Mouse (Mus musculus): Measurements from ENCODE around the gene Cd44. TPM values are rescaled to one million over a fixed set of nuclear protein-coding genes. Genes with fewer than 3 reads are reported as not detected.

Cd44 gene
- polyA plus RNA-seq, 1 experiment from 2014 or later = 35.7 TPM

DNA sequence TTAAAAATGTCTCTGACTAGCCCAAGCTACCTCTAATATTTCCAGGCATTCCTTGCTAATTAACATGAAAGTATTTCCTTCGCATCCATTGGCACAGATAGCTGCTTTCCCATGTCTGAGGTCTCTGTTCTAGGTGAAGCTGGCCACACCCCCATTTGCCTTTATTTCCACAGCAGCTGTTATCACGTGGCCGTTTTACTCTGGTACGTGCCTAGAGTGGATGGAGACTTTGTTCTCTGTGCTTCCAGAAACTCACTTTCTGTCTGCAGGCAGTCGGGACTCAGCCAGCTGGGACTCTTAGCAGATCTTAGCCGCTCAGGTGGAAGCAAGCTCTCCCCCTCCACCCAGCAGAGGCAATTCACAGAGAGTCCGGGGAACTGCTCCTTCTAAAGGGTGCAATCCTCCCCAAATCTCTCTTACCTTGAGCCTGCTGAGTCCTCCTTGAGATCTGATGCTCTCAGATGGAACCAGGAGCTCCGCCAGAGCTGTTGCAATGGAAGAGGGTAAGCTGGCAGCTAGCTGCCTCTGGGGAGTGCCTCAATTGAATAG is 39.4 kb upstream of the Cd44 start:
- ATAC-seq (ENCODE audit: low read depth) = no peak
- Histone ChIP-seq H3K36me3 (ENCODE audit: control insufficient read depth, insufficient read depth, low read length) (no peaks in the 10 kb centered on the region), H3K4me1 (replicated peaks; ENCODE audit: control insufficient read depth, insufficient read depth, low read length) (peaks cover 5% of the 10 kb centered on the region; the same call in 1 of the 2 replicates), H3K9ac (ENCODE audit: low read length) (no peak overlapping the region), H3K27me3 (ENCODE audit: control insufficient read depth, insufficient read depth, low read depth, low read length) (no peaks in the 10 kb centered on the region), H3K9me3 (ENCODE audit: control insufficient read depth, low read length) (no peaks in the 10 kb centered on the region), H3K27ac (ENCODE audit: low read length) (no peak overlapping the region), H3K4me2 (ENCODE audit: low read depth, low read length) (no peak overlapping the region), H3K4me3 (ENCODE audit: low read length) (no peak overlapping the region)
- WGBS = 47% methylated on average over 8 of the region's 8 CpGs

- Histone ChIP-seq H3K9ac (ENCODE audit: low read length) (no peak overlapping the region), H3K36me3 (ENCODE audit: control insufficient read depth, insufficient read depth, low read length) (no peaks in the 10 kb centered on the region), H3K27ac (ENCODE audit: low read length) (no peak overlapping the region), H3K4me1 (replicated peaks; ENCODE audit: control insufficient read depth, insufficient read depth, low read length) (peaks cover 5% of the 10 kb centered on the region; the same call in 1 of the 2 replicates), H3K4me2 (ENCODE audit: low read depth, low read length) (no peak overlapping the region), H3K9me3 (ENCODE audit: control insufficient read depth, low read length) (no peaks in the 10 kb centered on the region), H3K27me3 (ENCODE audit: control insufficient read depth, insufficient read depth, low read depth, low read length) (no peaks in the 10 kb centered on the region), H3K4me3 (ENCODE audit: low read length) (no peak overlapping the region)
- no peak for ATAC-seq (ENCODE audit: low read depth)
- 87% methylated on average over 8 of the region's 8 CpGs for WGBS
Observed at GRCm38 (mm10) chr2:102940158-102940557, 38.7 kb upstream of the Cd44 start.

DNA sequence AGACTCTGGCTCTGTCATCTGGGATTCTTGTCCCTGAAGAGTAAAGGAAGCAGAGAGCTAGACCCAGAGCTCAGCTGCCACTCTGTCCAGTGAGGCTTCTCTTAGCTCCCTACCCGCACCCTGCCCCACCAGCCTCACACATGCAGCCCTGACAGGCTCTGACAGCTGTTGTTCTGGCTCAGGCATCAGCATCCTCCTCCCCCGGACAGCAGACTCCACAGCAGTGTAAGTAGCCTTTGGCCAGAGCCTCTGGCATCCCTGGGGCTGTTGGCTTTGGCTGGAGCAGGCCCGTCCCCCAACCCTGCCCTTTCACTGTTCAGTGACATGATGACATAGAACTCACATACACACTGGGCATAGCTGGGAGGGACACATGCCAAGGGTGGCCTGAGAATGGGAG is 35.4 kb upstream of the Cd44 start:
- no peak overlapping the region for H3K27ac ChIP-seq (ENCODE audit: low read length)
- H3K4me3 ChIP-seq (ENCODE audit: low read length) = no peak overlapping the region
- H3K27me3 ChIP-seq (ENCODE audit: control insufficient read depth, insufficient read depth, low read depth, low read length) = no peaks in the 10 kb centered on the region
- H3K36me3 ChIP-seq (ENCODE audit: control insufficient read depth, insufficient read depth, low read length) = no peaks in the 10 kb centered on the region
- WGBS = 32% methylated on average over 3 of the region's 3 CpGs
- peak; percentile 87 for ATAC-seq (ENCODE audit: low read depth)
- no peak overlapping the region for H3K4me2 ChIP-seq (ENCODE audit: low read depth, low read length)
- no peaks in the 10 kb centered on the region for H3K9me3 ChIP-seq (ENCODE audit: control insufficient read depth, low read length)
- H3K4me1 ChIP-seq (replicated peaks; ENCODE audit: control insufficient read depth, insufficient read depth, low read length) = no peaks in the 10 kb centered on the region; the same call in 1 of the 2 replicates
- no peak overlapping the region for H3K9ac ChIP-seq (ENCODE audit: low read length)

- 80% methylated on average over 3 of the region's 3 CpGs for WGBS
- ATAC-seq (ENCODE audit: low read depth) = no peak
- Histone ChIP-seq H3K9ac (ENCODE audit: low read length) (no peak overlapping the region), H3K4me3 (ENCODE audit: low read length) (no peak overlapping the region), H3K4me1 (replicated peaks; ENCODE audit: control insufficient read depth, insufficient read depth, low read length) (no peaks in the 10 kb centered on the region; the same call in 1 of the 2 replicates), H3K4me2 (ENCODE audit: low read depth, low read length) (no peak overlapping the region), H3K27me3 (ENCODE audit: control insufficient read depth, insufficient read depth, low read depth, low read length) (no peaks in the 10 kb centered on the region), H3K27ac (ENCODE audit: low read length) (no peak overlapping the region), H3K9me3 (ENCODE audit: control insufficient read depth, low read length) (no peaks in the 10 kb centered on the region), H3K36me3 (ENCODE audit: control insufficient read depth, insufficient read depth, low read length) (no peaks in the 10 kb centered on the region)
Observed at GRCm38 (mm10) chr2:102934834-102935233, 33.4 kb upstream of the Cd44 start.

DNA sequence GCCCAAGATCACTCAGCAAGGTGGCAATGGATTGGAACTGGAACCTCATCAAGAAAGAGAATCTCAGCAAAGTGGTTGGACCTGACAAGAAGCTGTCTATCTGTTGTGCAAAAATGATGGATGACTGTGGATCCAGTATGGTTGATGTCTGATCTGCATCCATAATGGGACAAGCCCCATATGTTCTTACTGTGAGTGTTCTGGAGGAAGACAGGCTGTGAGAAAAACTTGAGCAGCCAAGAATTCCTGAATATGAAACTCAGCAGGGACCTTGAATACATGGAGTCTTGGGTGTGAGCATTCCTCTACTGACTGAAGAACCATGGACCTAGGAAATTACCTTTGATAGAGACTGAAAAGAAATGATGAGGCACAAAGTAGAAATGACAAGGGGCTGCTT is 32.3 kb upstream of the Cd44 start:
- no peaks in the 10 kb centered on the region for H3K27me3 ChIP-seq (ENCODE audit: control insufficient read depth, insufficient read depth, low read depth, low read length)
- no peak for ATAC-seq (ENCODE audit: low read depth)
- no peaks in the 10 kb centered on the region for H3K9me3 ChIP-seq (ENCODE audit: control insufficient read depth, low read length)
- H3K36me3 ChIP-seq (ENCODE audit: control insufficient read depth, insufficient read depth, low read length) = no peaks in the 10 kb centered on the region
- H3K4me2 ChIP-seq (ENCODE audit: low read depth, low read length) = no peak overlapping the region
- no peak overlapping the region for H3K4me3 ChIP-seq (ENCODE audit: low read length)
- H3K9ac ChIP-seq (ENCODE audit: low read length) = no peak overlapping the region
- H3K27ac ChIP-seq (ENCODE audit: low read length) = no peak overlapping the region
- H3K4me1 ChIP-seq (replicated peaks; ENCODE audit: control insufficient read depth, insufficient read depth, low read length) = no peaks in the 10 kb centered on the region; the same call in 1 of the 2 replicates

GRCm38 (mm10) chr2:102933142-102933541 is 31.7 kb upstream of the Cd44 start:
- H3K4me3 ChIP-seq (ENCODE audit: low read length) = no peak overlapping the region
- no peak for ATAC-seq (ENCODE audit: low read depth)
- no peaks in the 10 kb centered on the region for H3K27me3 ChIP-seq (ENCODE audit: control insufficient read depth, insufficient read depth, low read depth, low read length)
- H3K27ac ChIP-seq (ENCODE audit: low read length) = no peak overlapping the region
- H3K9ac ChIP-seq (ENCODE audit: low read length) = no peak overlapping the region
- H3K36me3 ChIP-seq (ENCODE audit: control insufficient read depth, insufficient read depth, low read length) = no peaks in the 10 kb centered on the region
- 74% methylated on average over 4 of the region's 4 CpGs for WGBS
- no peak overlapping the region for H3K4me2 ChIP-seq (ENCODE audit: low read depth, low read length)
- no peaks in the 10 kb centered on the region for H3K9me3 ChIP-seq (ENCODE audit: control insufficient read depth, low read length)
- H3K4me1 ChIP-seq (replicated peaks; ENCODE audit: control insufficient read depth, insufficient read depth, low read length) = no peaks in the 10 kb centered on the region; the same call in 1 of the 2 replicates

DNA sequence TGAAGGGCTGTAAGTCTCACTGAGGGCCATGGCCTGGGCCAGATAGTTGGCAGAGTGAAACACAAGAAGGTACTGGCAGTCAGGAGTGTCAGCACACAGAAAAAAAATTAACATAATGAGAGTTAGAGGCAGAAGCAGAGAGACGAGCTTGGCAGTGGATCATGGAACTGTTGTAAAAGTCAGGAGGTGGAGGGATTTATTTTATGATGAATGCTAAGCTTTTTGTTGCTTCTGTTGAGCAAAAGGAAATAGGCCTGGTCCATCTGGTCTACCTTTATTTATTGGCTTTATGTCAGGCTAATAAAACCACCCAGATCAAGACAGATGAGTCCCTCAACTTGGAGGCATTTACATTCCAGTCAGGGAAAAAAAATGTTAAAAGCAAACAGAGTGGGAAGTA is 31.2 kb upstream of the Cd44 start:
- no peaks in the 10 kb centered on the region for H3K9me3 ChIP-seq (ENCODE audit: control insufficient read depth, low read length)
- no peaks in the 10 kb centered on the region; the same call in 1 of the 2 replicates for H3K4me1 ChIP-seq (replicated peaks; ENCODE audit: control insufficient read depth, insufficient read depth, low read length)
- no peak overlapping the region for H3K4me2 ChIP-seq (ENCODE audit: low read depth, low read length)
- no peak overlapping the region for H3K27ac ChIP-seq (ENCODE audit: low read length)
- no peaks in the 10 kb centered on the region for H3K27me3 ChIP-seq (ENCODE audit: control insufficient read depth, insufficient read depth, low read depth, low read length)
- no peak for ATAC-seq (ENCODE audit: low read depth)
- no peaks in the 10 kb centered on the region for H3K36me3 ChIP-seq (ENCODE audit: control insufficient read depth, insufficient read depth, low read length)
- no peak overlapping the region for H3K9ac ChIP-seq (ENCODE audit: low read length)
- no peak overlapping the region for H3K4me3 ChIP-seq (ENCODE audit: low read length)
- 40% methylated on average over 1 of the region's 1 CpGs for WGBS

DNA sequence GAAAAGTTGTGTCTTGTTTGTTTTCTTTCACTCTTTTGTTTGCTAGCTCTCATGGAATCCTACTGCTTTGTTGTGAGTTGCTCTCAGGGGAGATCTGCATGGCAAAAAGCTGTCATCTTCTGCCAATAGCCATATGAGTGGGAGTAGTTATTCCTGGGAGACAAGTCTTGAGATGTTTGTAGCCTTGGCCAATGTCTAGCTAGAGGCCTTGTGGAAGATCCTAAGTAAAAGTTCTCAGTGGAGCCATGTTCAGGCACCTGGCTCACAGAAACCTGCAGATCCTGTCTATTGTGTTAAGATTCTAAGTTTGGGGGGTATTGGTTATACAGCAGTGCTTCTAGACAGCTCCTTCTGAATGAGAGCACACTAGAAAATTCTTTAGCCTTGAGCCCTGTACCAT is 26.7 kb upstream of the Cd44 start:
- ATAC-seq (ENCODE audit: low read depth) = no peak
- Histone ChIP-seq H3K4me1 (replicated peaks; ENCODE audit: control insufficient read depth, insufficient read depth, low read length) (peaks cover 12% of the 10 kb centered on the region; the same call in 1 of the 2 replicates), H3K36me3 (ENCODE audit: control insufficient read depth, insufficient read depth, low read length) (no peaks in the 10 kb centered on the region)

GRCm38 (mm10) chr2:102924480-102924879 is 23.0 kb upstream of the Cd44 start:
- peak overlapping the region; percentile 50 for H3K27ac ChIP-seq (ENCODE audit: low read length)
- peak; percentile 68 for ATAC-seq (ENCODE audit: low read depth)
- no peak overlapping the region for H3K9ac ChIP-seq (ENCODE audit: low read length)
- H3K4me2 ChIP-seq (ENCODE audit: low read depth, low read length) = no peak overlapping the region
- no peaks in the 10 kb centered on the region for H3K27me3 ChIP-seq (ENCODE audit: control insufficient read depth, insufficient read depth, low read depth, low read length)
- no peaks in the 10 kb centered on the region for H3K36me3 ChIP-seq (ENCODE audit: control insufficient read depth, insufficient read depth, low read length)
- H3K4me3 ChIP-seq (ENCODE audit: low read length) = no peak overlapping the region
- H3K4me1 ChIP-seq (replicated peaks; ENCODE audit: control insufficient read depth, insufficient read depth, low read length) = peaks cover 12% of the 10 kb centered on the region; the same call in 1 of the 2 replicates
- 40% methylated on average over 1 of the region's 1 CpGs for WGBS
- H3K9me3 ChIP-seq (ENCODE audit: control insufficient read depth, low read length) = no peaks in the 10 kb centered on the region

More for the DNA sequence above, 26.7 kb upstream of the Cd44 start:
- Histone ChIP-seq H3K9ac (ENCODE audit: low read length) (no peak overlapping the region), H3K27ac (ENCODE audit: low read length) (no peak overlapping the region), H3K9me3 (ENCODE audit: control insufficient read depth, low read length) (no peaks in the 10 kb centered on the region), H3K4me2 (ENCODE audit: low read depth, low read length) (no peak overlapping the region), H3K27me3 (ENCODE audit: control insufficient read depth, insufficient read depth, low read depth, low read length) (no peaks in the 10 kb centered on the region), H3K4me3 (ENCODE audit: low read length) (no peak overlapping the region)

- peak overlapping the region; percentile 50 for H3K27ac ChIP-seq (ENCODE audit: low read length)
- H3K36me3 ChIP-seq (ENCODE audit: control insufficient read depth, insufficient read depth, low read length) = no peaks in the 10 kb centered on the region
- no peaks in the 10 kb centered on the region for H3K9me3 ChIP-seq (ENCODE audit: control insufficient read depth, low read length)
- whole genome bisulfite sequencing = 33% methylated on average over 3 of the region's 3 CpGs
- H3K9ac ChIP-seq (ENCODE audit: low read length) = no peak overlapping the region
- peak; percentile 62; the same call in 1 of the 2 replicates for ATAC-seq (ENCODE audit: low read depth)
- peaks cover 12% of the 10 kb centered on the region; the same call in 1 of the 2 replicates for H3K4me1 ChIP-seq (replicated peaks; ENCODE audit: control insufficient read depth, insufficient read depth, low read length)
- H3K4me3 ChIP-seq (ENCODE audit: low read length) = no peak overlapping the region
- no peak overlapping the region for H3K4me2 ChIP-seq (ENCODE audit: low read depth, low read length)
- H3K27me3 ChIP-seq (ENCODE audit: control insufficient read depth, insufficient read depth, low read depth, low read length) = no peaks in the 10 kb centered on the region
Observed at GRCm38 (mm10) chr2:102923682-102924081, 22.2 kb upstream of the Cd44 start.
